Mouse (Mus musculus) stomach, embryonic 16.5 days (tissue): Measurements from ENCODE around the gene Dbi. TPM values are rescaled to one million over a fixed set of nuclear protein-coding genes. Genes with fewer than 3 reads are reported as not detected.

Experiments
- ATAC-seq: fragments of 200-750 bp; cut with Nextera tagmentation; 2 replicates; pipeline ENCODE4 v1.8.0; 2017; ENCODE audit warnings: moderate number of reproducible peaks, moderate TSS enrichment; ENCODE audit not compliant: insufficient read depth, low FRiP score
- H3K27ac ChIP-seq: fragments of 300-500 bp; sonication (generic); 2 replicates; pipeline ENCODE4 v1.5.1; 2014; ENCODE audit warnings: low read length
- H3K27me3 ChIP-seq: fragments of 300-500 bp; sonication (generic); 2 replicates; pipeline ENCODE4 v1.6.1; 2014; ENCODE audit warnings: low read length, control low read depth, mixed read lengths; ENCODE audit not compliant: control insufficient read depth, insufficient read depth
- H3K36me3 ChIP-seq: fragments of 300-500 bp; sonication (generic); 2 replicates; pipeline ENCODE4 v1.6.1; 2014; ENCODE audit warnings: low read length; ENCODE audit not compliant: control insufficient read depth, insufficient read depth
- H3K4me1 ChIP-seq: fragments of 300-500 bp; sonication (generic); 2 replicates; pipeline ENCODE4 v1.6.1; 2014; ENCODE audit warnings: low read length, control low read depth, mixed read lengths; ENCODE audit not compliant: control insufficient read depth, insufficient read depth
- H3K4me2 ChIP-seq: fragments of 300-500 bp; sonication (generic); 2 replicates; pipeline ENCODE4 v1.6.1; 2014; ENCODE audit warnings: low read depth, low read length, mixed read lengths
- H3K4me3 ChIP-seq: fragments of 300-500 bp; sonication (generic); replicated peaks from 2 replicates; pipeline ENCODE4 v1.5.1; 2014; ENCODE audit warnings: mild to moderate bottlenecking, low read length
- H3K9ac ChIP-seq: fragments of 300-500 bp; sonication (generic); 2 replicates; pipeline ENCODE4 v1.6.1; 2014; ENCODE audit warnings: low read length
- H3K9me3 ChIP-seq: fragments of 300-500 bp; sonication (generic); replicated peaks from 2 replicates; pipeline ENCODE4 v1.6.1; 2016; ENCODE audit warnings: low read length, control low read depth; ENCODE audit not compliant: control insufficient read depth
- WGBS: fragments of 180-500 bp; shearing (Covaris S2); extraction: QIAGEN DNeasy Blood & Tissue Kit; methylation state at CpG from one replicate; pipeline ENCODE4 v1.1.7; 2014; 5-methylcytosine and 5-hydroxymethylcytosine counted together
- polyA plus RNA-seq: library from polyadenylated mRNA; unstranded; fragments of >200 nt; fragmentation: Nextera tagmentation; extraction: Ambion mirVana; gene quantifications from 2 replicates; pipeline ENCODE4 v1.2.1, GENCODE M21; 2015

Dbi gene
- polyA plus RNA-seq, 1 experiment from 2014 or later, result 962 TPM

GRCm38 (mm10) chr1:120066625-120067024, 54.3 kb downstream of the Dbi start:
- no peaks in the 10 kb centered on the region for H3K9me3 ChIP-seq
- H3K9ac ChIP-seq, result no peak overlapping the region
- ATAC-seq, result no peak
- H3K27me3 ChIP-seq, result no peaks in the 10 kb centered on the region
- no peak overlapping the region for H3K27ac ChIP-seq
- 74% methylated on average over 3 of the region's 3 CpGs for WGBS
- no peak overlapping the region for H3K4me3 ChIP-seq
- no peak overlapping the region for H3K4me2 ChIP-seq
- no peaks in the 10 kb centered on the region for H3K4me1 ChIP-seq
- H3K36me3 ChIP-seq, result no peaks in the 10 kb centered on the region

DNA sequence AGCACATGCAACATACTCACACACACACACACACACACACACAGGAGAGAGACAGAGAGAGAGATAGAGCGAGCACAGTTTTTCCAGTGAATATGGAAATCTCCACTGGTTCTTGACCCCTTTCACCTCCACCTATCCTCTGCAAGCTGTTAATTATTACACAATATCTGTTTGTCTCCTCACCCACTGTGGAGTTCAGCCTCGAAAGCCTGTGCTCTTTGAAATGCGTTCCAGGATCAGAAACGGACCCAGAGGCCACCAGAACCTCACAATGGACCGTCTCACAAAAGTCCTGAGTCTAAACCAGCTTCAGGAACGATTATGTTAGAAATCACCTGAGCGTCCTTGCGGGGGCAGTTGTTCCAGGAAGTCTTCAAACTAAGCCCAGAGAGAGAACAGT, 54.7 kb downstream of the Dbi start:
- Histone ChIP-seq H3K4me1 (no peaks in the 10 kb centered on the region), H3K27ac (no peak overlapping the region), H3K27me3 (no peaks in the 10 kb centered on the region), H3K9ac (no peak overlapping the region), H3K36me3 (no peaks in the 10 kb centered on the region), H3K9me3 (no peaks in the 10 kb centered on the region), H3K4me2 (no peak overlapping the region), H3K4me3 (no peak overlapping the region)
- 70% methylated on average over 8 of the region's 8 CpGs for WGBS
- ATAC-seq, result no peak

DNA sequence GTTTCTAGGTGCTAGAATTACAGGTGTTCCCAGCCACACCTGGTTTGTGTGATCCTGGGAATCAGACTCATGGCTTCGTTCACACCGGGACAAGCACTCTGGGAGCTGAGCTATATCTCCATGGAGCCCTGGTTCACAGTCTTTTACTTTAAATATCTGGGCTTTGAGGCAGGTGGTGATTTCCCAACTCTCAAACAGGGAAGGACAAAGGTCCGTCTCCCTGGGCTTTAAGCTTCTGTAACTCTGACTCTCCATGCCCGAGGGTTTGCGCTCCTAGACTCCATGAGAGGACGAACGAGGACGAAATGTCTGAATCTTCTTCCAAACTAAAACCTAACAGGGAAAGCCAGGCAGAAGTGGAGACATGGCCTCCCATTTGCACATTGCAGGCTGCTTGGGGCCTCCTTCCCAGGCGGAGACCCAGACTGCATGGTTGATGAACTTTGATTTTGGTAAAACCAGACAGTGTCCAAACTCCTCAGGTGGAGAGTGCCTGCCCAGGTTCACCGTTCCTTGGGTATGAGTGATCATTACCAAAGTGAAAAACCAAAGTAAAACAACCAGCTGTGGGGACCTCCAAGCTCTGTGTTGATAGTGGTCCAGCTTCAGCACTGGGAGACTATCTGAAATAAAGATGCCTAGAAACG, 56.7 kb downstream of the Dbi start:
- H3K9ac ChIP-seq, result no peak overlapping the region
- 87% methylated on average over 11 of the region's 11 CpGs for WGBS
- no peak overlapping the region for H3K4me3 ChIP-seq
- H3K9me3 ChIP-seq, result no peaks in the 10 kb centered on the region
- no peak overlapping the region for H3K4me2 ChIP-seq
- no peaks in the 10 kb centered on the region for H3K36me3 ChIP-seq
- ATAC-seq, result no peak
- H3K27me3 ChIP-seq, result no peaks in the 10 kb centered on the region
- no peaks in the 10 kb centered on the region for H3K4me1 ChIP-seq
- no peak overlapping the region for H3K27ac ChIP-seq

Other genes with a start within 250 kb of the Dbi start
- gene Tmem177, start 207.9 kb downstream of the Dbi start, polyA plus RNA-seq, result 5.6 and 5.8 TPM in 2 replicates
- gene Cfap221, start 123.8 kb downstream of the Dbi start, polyA plus RNA-seq, result 0.05 TPM in 1 of 2 replicates, not detected in the other
- gene Sctr, start 114.2 kb downstream of the Dbi start, polyA plus RNA-seq, result 1.1 and 1.7 TPM in 2 replicates
- 19.4 and 24.8 TPM in 2 replicates for gene Tmem37, start 47.0 kb downstream of the Dbi start, polyA plus RNA-seq
- gene 3110009E18Rik, start 109 bp upstream of the Dbi start, polyA plus RNA-seq, result 11.9 and 13.2 TPM in 2 replicates
- gene Steap3, start 151.6 kb upstream of the Dbi start, polyA plus RNA-seq, result 5.2 and 8.2 TPM in 2 replicates
- not detected in 2 replicates for gene C1ql2, start 219.5 kb upstream of the Dbi start, polyA plus RNA-seq